Mouse (Mus musculus) cerebellum, adult 2 months (tissue): ENCODE data around the gene Slc5a4b. TPM values are rescaled to one million over a fixed set of nuclear protein-coding genes. Genes with fewer than 3 reads are reported as not detected.

Experiments used
- DNase-seq, 2 experiments: peaks; one replicate each; pipeline ENCODE4 v3.0.0; 2021
- H3K27ac ChIP-seq: fragments of 200-500 bp; 2 replicates; pipeline ENCODE4 v1.5.1; 2012; ENCODE audit warnings: low read length, control low read depth, inconsistent platforms; ENCODE audit not compliant: insufficient read depth
- H3K27me3 ChIP-seq: fragments of 200-500 bp; 2 replicates; pipeline ENCODE4 v1.6.1; 2012; ENCODE audit warnings: inconsistent platforms, mild to moderate bottlenecking, low read length, moderate library complexity; ENCODE audit not compliant: control insufficient read depth, insufficient read depth
- H3K4me1 ChIP-seq: fragments of 200-500 bp; 2 replicates; pipeline ENCODE4 v1.6.1; 2011; ENCODE audit warnings: low read length; ENCODE audit not compliant: control insufficient read depth, insufficient read depth
- H3K4me3 ChIP-seq: fragments of 200-500 bp; replicated peaks from 2 replicates; pipeline ENCODE3; 2011; ENCODE audit warnings: mild to moderate bottlenecking, low read depth, low read length, control low read depth; ENCODE audit not compliant: insufficient read depth
- CTCF ChIP-seq: fragments of 200-500 bp; IDR thresholded peaks from 2 replicates; pipeline ENCODE4 v1.5.1; 2011; ENCODE audit warnings: low read depth, mild to moderate bottlenecking, control low read depth, low read length, moderate library complexity, borderline replicate concordance; ENCODE audit not compliant: insufficient read depth
- POLR2A ChIP-seq: fragments of 200-500 bp; IDR thresholded peaks from 2 replicates; pipeline ENCODE4 v1.6.1; 2011; ENCODE audit warnings: low read length, control low read depth, borderline replicate concordance; ENCODE audit not compliant: insufficient read depth
- WGBS: fragments of 180-500 bp; shearing (Covaris S2); methylation state at CpG from one replicate; pipeline ENCODE4 v1.1.7; 2018; 5-methylcytosine and 5-hydroxymethylcytosine counted together
- polyA plus RNA-seq: library from polyadenylated mRNA; depleted of rRNA; stranded (reverse); fragments of >200 nt; gene quantifications from 2 replicates; pipeline ENCODE4 v1.2.3, GENCODE M21; 2012

Slc5a4b gene
- polyA plus RNA-seq, 1 experiment = not detected

DNA sequence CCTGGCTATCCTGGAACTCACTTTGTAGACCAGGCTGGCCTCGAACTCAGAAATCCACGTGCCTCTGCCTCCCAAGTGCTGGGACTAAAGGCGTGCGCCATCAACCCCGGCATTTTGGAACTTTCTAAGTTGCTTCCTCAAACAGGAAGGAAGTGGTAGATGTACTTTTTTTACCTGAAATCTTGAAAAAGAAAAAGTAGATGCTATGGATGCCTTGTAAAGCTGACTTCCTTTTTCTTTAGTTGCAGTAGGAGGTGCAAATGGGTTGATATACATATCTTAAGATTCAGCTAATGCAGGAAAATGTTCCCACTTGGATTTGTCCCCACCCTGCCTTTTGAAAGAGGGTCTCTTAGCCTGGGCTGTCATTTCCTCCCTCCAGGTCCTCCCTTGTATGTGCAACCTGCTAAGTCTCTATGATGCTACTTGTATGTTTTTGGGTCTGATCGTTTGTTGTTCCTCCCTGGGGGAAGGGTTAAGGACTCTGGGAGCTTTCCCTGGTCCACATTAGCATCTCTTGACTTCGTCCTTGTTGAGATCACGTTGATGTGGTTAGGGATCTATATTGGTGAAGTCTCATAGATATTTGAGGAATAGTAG, 76.7 kb downstream of the Slc5a4b start:
- DNase-seq = no peak
- 94% methylated on average over 8 of the region's 8 CpGs for WGBS
- TF ChIP-seq POLR2A (no peak), CTCF (no peak)

DNA sequence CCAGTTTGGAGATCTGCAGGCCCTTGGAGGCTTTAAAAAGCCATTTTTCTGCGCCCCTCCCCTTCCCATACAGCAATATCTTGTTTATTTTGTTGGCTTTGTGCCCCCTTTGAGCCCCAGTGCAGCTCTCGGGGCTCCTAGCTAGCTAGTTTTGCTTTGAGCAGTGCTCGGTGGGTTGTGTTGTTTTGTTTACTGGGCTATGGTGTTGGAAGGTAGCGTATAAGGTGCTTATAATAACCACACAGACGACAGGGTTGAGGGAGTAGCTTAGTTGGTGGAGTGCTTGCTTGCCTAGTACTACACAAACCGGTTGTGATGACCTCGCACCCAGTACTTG, 77.7 kb downstream of the Slc5a4b start:
- Histone ChIP-seq H3K27ac (peak overlapping the region; percentile 80; the same call in 1 of the 2 replicates), H3K4me1 (no peaks in the 10 kb centered on the region), H3K27me3 (no peaks in the 10 kb centered on the region), H3K4me3 (peak overlapping the region; percentile 63)
- no peak for DNase-seq
- WGBS = 16% methylated on average over 7 of the region's 7 CpGs
- TF ChIP-seq CTCF = no peak
- no peak for TF ChIP-seq POLR2A

More for the DNA sequence above, 76.7 kb downstream of the Slc5a4b start:
- Histone ChIP-seq H3K4me1 (no peaks in the 10 kb centered on the region), H3K27me3 (no peaks in the 10 kb centered on the region), H3K27ac (no peak overlapping the region), H3K4me3 (no peak overlapping the region)

DNA sequence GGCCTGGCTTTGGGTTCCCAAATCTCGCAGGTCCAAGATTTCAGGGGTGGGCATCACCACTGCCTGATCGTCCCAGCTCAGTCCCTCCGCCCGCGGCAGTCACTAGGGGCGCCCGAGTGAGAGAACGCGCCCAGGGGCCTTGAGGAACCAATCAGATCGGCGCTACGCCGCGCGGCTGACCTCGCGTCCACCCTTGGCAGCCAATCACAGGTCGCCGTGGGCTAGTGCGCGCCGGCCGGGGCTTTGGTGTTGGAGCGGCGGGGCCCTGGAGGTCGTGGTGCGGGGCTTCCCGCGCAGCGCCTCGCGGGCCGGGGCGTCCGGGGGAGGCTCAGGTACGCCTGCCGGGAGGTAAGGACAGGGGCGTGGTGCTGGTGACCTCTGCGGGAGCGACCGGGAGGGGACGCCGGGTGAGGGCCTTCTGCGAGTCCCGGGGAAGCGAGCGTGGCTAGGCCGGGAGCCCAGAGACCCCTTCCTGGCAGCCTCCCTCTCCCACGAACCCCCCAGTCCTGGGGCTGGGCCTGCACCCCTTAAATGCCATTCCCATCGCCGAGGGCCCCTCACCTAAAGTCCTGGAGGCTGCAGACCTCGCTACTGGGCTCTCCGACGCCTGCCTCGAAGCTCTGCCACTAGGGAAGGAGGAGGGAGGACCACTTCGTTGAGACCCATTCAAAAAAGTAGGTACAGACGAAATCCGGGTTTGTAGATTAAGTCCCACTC, 78.2 kb downstream of the Slc5a4b start, which contains the start of gene Zfp280b:
Gene Zfp280b, plus strand, starts transcription at position 249 of the 717 bp plus-strand sequence.
- H3K4me1 ChIP-seq = no peaks in the 10 kb centered on the region
- WGBS = under 1% methylated on average over 58 of the region's 58 CpGs
- no peaks in the 10 kb centered on the region for H3K27me3 ChIP-seq
- H3K4me3 ChIP-seq = peak within 1 kb of the TSS; percentile 63
- peak; percentile 62 for TF ChIP-seq CTCF
- TF ChIP-seq POLR2A = peak; percentile 44; the same call in 1 of the 2 replicates
- peak within 1 kb of the TSS; percentile 80 for H3K27ac ChIP-seq
- DNase-seq = peak; percentile 95 to 96

DNA sequence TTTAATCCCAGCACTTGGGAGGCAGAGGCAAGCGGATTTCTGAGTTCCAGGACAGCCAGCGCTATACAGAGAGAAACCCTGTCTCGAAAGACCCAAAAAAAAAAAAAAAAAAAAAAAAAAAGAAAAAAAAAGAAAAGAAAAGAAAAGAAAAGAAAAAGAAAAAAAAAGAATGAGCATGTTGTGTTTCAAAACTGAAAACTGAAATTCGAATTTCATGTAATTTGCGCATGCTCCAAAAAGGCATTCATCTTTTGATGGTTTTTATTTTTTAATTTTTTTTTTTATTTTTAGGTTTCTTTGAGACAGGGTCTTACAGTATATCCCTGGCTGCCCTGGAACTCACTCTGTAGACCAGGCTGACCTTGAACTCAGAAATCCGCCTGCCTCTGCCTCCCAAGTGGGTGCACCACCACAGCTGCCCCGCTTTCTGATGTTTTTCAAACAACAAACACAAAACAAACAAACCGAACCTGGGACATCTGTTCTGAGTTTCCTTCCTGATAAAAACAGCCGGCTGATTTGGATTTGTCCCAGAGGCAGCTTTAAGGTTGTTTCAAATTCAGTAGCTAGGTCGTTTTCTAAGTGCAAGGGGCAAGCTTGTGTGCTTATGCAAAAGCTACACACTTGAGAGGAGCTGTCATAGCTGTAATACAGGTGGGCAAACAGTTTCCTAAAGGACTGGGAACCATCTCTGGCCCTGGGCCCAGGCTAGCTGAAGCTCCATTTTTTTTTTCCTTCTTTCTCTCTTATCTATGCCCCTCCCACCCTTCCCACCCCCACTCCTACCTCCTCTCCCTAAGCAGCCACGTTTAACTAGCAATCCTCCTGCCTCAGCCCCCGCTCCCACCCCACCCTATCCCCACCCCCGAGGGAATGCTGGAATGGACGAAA, 79.0 kb downstream of the Slc5a4b start:
- Histone ChIP-seq H3K4me3 (peak overlapping the region; percentile 63), H3K4me1 (no peaks in the 10 kb centered on the region), H3K27me3 (no peaks in the 10 kb centered on the region), H3K27ac (peak overlapping the region; percentile 74; the same call in 1 of the 2 replicates)
- DNase-seq = no peak
- 47% methylated on average over 14 of the region's 14 CpGs for WGBS
- TF ChIP-seq POLR2A (no peak), CTCF (no peak)

DNA sequence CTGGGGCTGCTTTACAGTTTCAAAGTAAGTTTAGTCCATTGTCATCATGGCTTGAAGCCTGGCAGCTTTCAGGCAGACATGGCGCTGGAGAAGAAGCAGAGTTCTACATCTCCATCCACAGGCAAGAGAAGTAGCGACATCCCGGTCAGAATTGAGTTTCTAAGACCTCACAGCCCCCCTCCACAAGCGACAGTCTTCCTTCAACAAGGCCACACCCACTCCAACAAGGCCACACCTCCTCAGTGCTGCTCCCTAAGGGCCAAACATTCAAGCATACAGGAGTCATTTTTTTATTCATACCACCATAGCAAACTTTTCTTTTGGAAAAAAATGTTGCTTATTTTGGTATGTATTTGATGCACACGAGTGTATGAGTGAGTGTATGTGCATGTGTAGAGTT, 80.3 kb downstream of the Slc5a4b start:
- no peak overlapping the region for H3K27ac ChIP-seq
- no peak overlapping the region for H3K4me3 ChIP-seq
- no peaks in the 10 kb centered on the region for H3K4me1 ChIP-seq
- 65% methylated on average over 5 of the region's 5 CpGs for WGBS
- no peak for TF ChIP-seq CTCF
- TF ChIP-seq POLR2A = no peak
- no peaks in the 10 kb centered on the region for H3K27me3 ChIP-seq
- no peak for DNase-seq

DNA sequence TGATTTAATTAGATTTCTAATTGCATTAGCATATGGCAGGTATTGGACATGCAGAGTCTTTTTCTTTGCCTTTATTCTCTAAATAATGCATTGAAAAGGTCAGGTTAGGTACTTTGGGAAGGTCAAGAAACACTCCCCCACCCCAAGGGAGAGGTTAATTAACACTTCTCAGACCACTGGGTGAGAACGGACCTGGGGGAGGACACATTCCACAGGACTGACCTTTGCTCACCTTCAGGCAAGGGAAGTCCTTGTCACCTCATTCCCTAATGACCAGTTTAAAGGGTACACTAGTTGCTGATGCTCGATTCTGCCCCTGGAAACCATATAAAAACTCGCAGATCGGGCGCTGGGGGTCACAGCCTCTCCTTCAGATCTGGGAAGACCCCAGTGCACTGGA, 81.5 kb downstream of the Slc5a4b start:
- TF ChIP-seq CTCF = no peak
- TF ChIP-seq POLR2A = no peak
- DNase-seq = no peak
- Histone ChIP-seq H3K4me3 (no peak overlapping the region), H3K27me3 (no peaks in the 10 kb centered on the region), H3K27ac (no peak overlapping the region), H3K4me1 (no peaks in the 10 kb centered on the region)
- 79% methylated on average over 5 of the region's 5 CpGs for WGBS

DNA sequence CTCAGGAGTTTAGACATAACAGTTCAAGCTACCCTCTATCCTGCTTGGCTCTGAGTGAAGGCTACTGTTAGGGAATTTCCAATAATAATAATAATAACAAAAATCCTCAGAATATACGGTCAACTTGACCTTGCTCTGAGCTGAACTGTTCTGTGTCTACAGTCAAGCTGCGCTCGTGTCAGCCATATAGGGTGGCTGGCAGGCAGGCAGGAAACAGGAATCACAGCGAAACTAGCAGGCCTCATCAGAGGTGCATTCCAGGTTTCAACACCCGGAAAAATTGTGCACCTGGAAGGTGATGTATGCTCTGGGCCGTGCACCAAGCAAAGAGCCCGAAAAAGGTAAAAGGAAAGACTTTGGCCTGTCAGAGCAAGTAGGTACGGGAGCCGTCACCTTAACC, 82.4 kb downstream of the Slc5a4b start:
- H3K27ac ChIP-seq = no peak overlapping the region
- 88% methylated on average over 9 of the region's 9 CpGs for WGBS
- no peaks in the 10 kb centered on the region for H3K27me3 ChIP-seq
- DNase-seq = no peak
- H3K4me3 ChIP-seq = no peak overlapping the region
- H3K4me1 ChIP-seq = no peaks in the 10 kb centered on the region
- TF ChIP-seq CTCF (no peak), POLR2A (no peak)
